Mouse (Mus musculus) neural tube, embryonic 12.5 days (tissue): ENCODE results near the gene Abcc4. TPM values are rescaled to one million over a fixed set of nuclear protein-coding genes. Genes with fewer than 3 reads are reported as not detected.
"Not testable (repeated sequence)": the region's sequence is repeated elsewhere in the genome, so short reads cannot be mapped to it uniquely, and the experiment has no call there.

Experiments used
- ATAC-seq: fragments of 200-750 bp; cut with Nextera tagmentation; 2 replicates; pipeline ENCODE4 v1.8.0; 2017; ENCODE audit warnings: low read depth, mild to moderate bottlenecking, moderate TSS enrichment, moderate library complexity; ENCODE audit not compliant: low FRiP score
- H3K27ac ChIP-seq: fragments of 300-500 bp; sonication (generic); 2 replicates; pipeline ENCODE4 v1.5.1; 2016
- H3K27me3 ChIP-seq: fragments of 300-500 bp; sonication (generic); replicated peaks from 2 replicates; pipeline ENCODE4 v1.6.1; 2016; ENCODE audit warnings: mild to moderate bottlenecking
- H3K36me3 ChIP-seq: fragments of 300-500 bp; sonication (generic); 2 replicates; pipeline ENCODE4 v1.6.1; 2016; ENCODE audit warnings: mild to moderate bottlenecking
- H3K4me1 ChIP-seq: fragments of 300-500 bp; sonication (generic); 2 replicates; pipeline ENCODE4 v1.6.1; 2016
- H3K4me2 ChIP-seq: fragments of 300-500 bp; sonication (generic); replicated peaks from 2 replicates; pipeline ENCODE4 v1.6.1; 2016; ENCODE audit warnings: mild to moderate bottlenecking
- H3K4me3 ChIP-seq: fragments of 300-500 bp; sonication (generic); 2 replicates; pipeline ENCODE4 v1.5.1; 2016
- H3K9ac ChIP-seq: fragments of 300-500 bp; sonication (generic); 2 replicates; pipeline ENCODE4 v1.6.1; 2016; ENCODE audit warnings: mild to moderate bottlenecking
- H3K9me3 ChIP-seq: fragments of 300-500 bp; sonication (generic); 2 replicates; pipeline ENCODE4 v1.6.1; 2016; ENCODE audit warnings: mild to moderate bottlenecking
- WGBS: fragments of 180-500 bp; shearing (Covaris S2); methylation state at CpG from one replicate; pipeline ENCODE4 v1.1.7; 2016; 5-methylcytosine and 5-hydroxymethylcytosine counted together
- polyA plus RNA-seq: library from polyadenylated mRNA; unstranded; fragments of >200 nt; fragmentation: Nextera tagmentation; extraction: Ambion mirVana; gene quantifications from 2 replicates; pipeline ENCODE4 v1.2.1, GENCODE M21; 2016

The Abcc4 gene
- polyA plus RNA-seq, 1 experiment from 2014 or later = 2.9 TPM

DNA sequence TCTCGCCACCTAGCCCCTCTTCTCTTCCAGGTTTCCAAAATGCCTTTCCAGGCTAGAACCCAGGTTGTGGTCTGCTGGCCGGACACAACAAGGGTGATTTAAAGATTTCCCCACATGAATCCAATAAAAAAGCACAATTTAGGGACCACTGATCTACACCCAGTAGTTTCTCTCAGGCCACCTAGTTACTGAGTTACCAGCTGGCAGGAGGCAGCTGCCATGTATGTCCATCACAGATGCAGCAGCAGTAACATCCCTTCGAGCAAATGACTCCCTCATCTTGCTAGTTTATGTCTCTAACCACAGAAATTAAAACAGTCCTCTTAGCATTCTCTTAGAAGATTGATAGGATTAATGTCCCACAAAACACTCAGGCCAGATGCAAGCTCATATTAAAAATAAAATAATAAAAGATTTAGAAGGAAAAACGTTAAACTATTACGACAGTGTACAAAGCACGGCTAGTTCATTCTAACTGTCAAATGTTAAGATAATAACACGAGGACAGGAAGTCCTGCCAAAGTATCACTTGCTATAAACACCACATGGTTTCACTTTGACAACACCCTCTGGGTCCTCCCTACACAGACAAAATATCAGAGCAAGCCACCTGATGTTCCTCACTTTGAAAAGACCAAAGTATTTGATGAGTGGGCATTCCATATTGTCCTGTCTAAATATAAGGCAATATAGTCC, 56.7 kb downstream of the Abcc4 start:
- 86% methylated on average over 7 of the region's 7 CpGs for WGBS
- no peak overlapping the region for H3K4me2 ChIP-seq
- H3K27me3 ChIP-seq = no peaks in the 10 kb centered on the region
- no peak for ATAC-seq
- no peaks in the 10 kb centered on the region for H3K9me3 ChIP-seq
- no peak overlapping the region for H3K27ac ChIP-seq
- no peaks in the 10 kb centered on the region for H3K36me3 ChIP-seq
- no peaks in the 10 kb centered on the region for H3K4me1 ChIP-seq
- H3K9ac ChIP-seq = no peak overlapping the region
- H3K4me3 ChIP-seq = no peak overlapping the region

DNA sequence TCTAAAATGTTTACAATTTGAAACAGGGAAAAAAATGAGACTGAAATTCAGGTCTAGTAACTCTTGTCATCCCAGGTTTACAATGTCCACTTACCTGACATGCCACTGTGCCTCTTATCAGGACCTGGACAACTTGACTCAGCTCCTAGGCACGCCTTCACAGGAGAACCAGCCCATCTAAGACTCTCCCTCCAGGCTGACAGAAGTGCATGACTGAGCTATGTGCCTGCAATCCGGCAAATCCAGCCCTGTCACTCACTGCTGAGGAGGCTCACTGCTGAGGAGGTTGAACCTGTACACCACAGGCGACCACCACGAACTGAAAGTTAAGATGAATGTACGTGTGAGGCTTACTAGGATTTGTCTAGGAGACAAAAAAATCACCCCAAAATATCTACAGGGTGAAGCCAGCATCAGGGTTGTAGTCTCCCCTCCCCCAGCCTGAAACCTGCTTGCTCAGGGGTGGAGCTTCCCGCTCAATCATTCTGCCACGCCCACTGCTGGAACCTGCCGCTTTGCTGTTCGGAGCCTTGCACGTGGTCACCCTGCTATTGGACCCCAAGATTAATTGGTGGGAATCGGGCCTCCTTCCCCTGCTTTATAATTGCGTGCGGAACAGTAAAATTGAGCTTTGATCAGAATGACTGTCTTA, 63.0 kb downstream of the Abcc4 start:
- H3K27me3 ChIP-seq, H3K36me3 ChIP-seq, H3K9ac ChIP-seq, H3K27ac ChIP-seq, H3K4me2 ChIP-seq, H3K4me1 ChIP-seq, ATAC-seq, H3K4me3 ChIP-seq, H3K9me3 ChIP-seq: not testable (repeated sequence)
- 85% methylated on average over 13 of the region's 13 CpGs for WGBS

DNA sequence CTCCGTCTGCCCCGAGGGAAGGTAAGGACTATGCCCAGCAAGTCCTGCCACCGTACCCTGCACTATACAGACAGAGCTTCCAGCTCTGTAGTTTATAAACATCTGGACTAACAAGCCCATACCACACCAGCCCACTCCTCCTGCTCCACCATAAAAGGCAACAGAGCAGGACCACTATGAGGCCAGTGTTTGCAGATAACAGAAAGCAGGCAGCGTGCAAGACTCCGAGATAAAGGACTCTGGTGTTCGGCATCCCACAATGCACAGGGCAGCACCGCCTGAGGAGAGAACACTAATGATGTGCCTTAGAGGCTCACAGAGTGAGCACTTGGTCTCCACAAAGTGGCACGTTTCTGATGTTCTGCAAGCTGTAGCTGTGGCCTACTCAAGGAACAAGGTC, 63.9 kb downstream of the Abcc4 start:
- Histone ChIP-seq H3K4me3 (no peak overlapping the region), H3K27ac (no peak overlapping the region), H3K36me3 (no peaks in the 10 kb centered on the region), H3K4me2 (no peak overlapping the region), H3K4me1 (no peaks in the 10 kb centered on the region), H3K9ac (no peak overlapping the region), H3K9me3 (no peaks in the 10 kb centered on the region), H3K27me3 (no peaks in the 10 kb centered on the region)
- ATAC-seq = no peak
- 91% methylated on average over 8 of the region's 8 CpGs for WGBS

DNA sequence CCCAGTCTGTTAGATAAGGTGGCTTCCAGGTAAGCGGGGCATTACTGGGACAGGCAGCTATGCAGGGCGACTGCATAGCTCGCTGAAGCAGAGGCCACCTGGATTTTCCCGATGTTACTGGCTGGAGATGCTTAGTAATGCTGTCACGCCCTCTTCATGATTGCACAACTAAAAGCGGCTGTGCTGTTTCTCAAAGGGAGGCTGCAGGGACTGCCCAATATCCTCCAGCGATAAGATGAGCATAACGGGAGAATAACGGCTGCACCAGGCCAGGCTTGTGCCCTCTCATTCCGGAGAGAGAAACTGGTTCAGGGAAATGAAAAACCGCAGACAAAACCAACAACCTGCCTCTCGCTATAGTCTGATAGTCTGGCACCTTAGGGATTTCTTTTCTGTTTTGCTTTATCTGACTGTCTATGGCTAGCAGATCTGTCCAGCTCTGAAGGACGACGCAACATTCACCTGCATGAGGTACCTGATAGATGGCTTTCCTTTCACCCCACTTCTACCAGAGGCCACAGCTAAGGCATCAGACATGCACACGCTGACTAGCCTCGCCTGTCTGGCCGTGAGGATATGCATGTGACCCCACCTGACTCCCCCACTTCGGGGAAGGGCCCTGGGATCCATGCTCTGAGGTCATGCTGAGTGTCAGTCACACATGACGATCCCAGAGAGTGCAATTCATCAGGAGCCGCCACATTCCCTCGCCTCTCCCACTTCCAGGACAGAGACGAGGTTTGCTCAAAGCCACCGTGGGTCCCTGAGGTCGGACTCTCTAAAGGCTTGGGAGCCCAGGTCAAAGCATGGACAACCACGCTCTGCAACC, 67.4 kb downstream of the Abcc4 start:
- peaks cover 7% of the 10 kb centered on the region; the same call in 1 of the 2 replicates for H3K4me1 ChIP-seq
- no peaks in the 10 kb centered on the region for H3K27me3 ChIP-seq
- H3K36me3 ChIP-seq = no peaks in the 10 kb centered on the region
- no peak overlapping the region for H3K4me3 ChIP-seq
- H3K9ac ChIP-seq = no peak overlapping the region
- no peak overlapping the region for H3K4me2 ChIP-seq
- H3K27ac ChIP-seq = no peak overlapping the region
- 80% methylated on average over 25 of the region's 25 CpGs for WGBS
- no peak for ATAC-seq
- no peaks in the 10 kb centered on the region for H3K9me3 ChIP-seq

DNA sequence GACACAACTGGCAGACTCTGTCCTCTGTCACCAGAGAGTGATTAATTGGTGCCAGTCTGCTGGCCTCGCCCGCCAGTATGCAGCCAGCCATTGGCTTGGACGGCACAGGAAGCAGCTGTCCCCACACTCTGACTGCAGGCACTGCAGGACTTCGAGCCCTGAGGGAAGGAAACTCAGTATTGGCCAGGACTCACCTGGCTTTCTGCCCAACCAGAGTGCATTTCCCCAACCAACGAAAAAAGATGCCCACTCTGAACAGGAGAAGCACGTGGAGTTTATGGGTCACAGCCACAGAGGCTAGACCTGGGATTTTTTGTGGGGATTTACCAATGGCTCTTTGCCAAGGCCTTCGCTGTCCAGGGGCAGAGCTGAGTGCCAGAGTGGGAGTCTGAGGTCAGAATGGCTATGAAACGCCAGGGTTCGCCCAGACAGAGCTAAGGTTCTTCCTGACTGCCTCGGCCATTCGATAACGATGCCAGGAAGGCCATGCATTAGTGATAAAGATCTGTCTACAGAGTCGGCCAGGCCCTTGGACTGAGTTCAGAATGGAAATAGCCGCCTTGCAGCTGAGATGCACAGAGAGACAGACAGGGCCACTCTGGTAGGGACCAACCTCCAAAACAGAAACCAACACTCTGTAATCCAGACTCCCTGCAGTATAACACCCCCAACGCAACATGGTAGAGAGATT, 70.4 kb downstream of the Abcc4 start:
- Histone ChIP-seq H3K27me3 (no peaks in the 10 kb centered on the region), H3K36me3 (no peaks in the 10 kb centered on the region), H3K9me3 (no peaks in the 10 kb centered on the region), H3K9ac (no peak overlapping the region), H3K4me2 (no peak overlapping the region), H3K4me3 (no peak overlapping the region), H3K27ac (no peak overlapping the region), H3K4me1 (peaks cover 7% of the 10 kb centered on the region; the same call in 1 of the 2 replicates)
- WGBS = 72% methylated on average over 15 of the region's 15 CpGs
- peak; percentile 64; the same call in 1 of the 2 replicates for ATAC-seq

DNA sequence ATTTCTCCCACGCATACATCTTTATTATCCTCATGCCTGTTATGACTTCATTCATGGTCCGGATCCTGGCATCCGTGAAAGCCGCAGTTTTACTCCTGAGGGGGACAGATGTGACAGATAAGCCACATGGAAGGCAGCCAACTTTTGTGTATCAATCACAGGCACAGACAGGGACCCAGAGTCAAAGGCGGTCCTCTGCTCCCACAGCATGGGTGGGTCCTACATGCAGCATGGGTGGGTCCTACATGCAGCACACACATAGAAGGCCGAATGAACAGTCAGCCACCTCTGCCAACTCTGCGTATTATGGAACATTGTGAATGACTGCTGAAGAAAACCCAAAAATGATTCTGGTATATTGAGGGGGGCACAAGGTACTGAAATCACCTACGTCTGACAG, 76.4 kb downstream of the Abcc4 start:
- H3K27ac ChIP-seq = no peak overlapping the region
- ATAC-seq = no peak
- no peaks in the 10 kb centered on the region for H3K36me3 ChIP-seq
- no peak overlapping the region for H3K4me3 ChIP-seq
- H3K27me3 ChIP-seq = no peaks in the 10 kb centered on the region
- no peak overlapping the region for H3K4me2 ChIP-seq
- WGBS = 76% methylated on average over 8 of the region's 8 CpGs
- H3K9me3 ChIP-seq = no peaks in the 10 kb centered on the region
- no peaks in the 10 kb centered on the region for H3K4me1 ChIP-seq
- H3K9ac ChIP-seq = no peak overlapping the region

DNA sequence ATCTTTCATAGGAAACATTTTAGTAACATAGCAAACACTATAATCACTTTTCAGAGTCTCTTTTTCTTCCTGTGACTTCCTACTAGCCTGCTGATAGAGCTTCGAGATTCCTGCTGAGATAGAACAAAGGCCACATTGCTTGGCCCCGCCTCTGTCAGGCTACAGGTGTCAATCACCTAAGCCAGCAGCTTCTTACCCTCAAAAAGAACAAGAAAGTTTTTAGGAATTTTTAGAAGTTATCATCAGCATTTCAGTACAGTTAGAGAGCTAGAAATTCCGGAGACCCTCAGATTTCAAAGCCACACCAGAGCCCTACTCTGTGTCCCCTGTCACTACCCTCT, 84.6 kb downstream of the Abcc4 start:
- no peak overlapping the region for H3K4me2 ChIP-seq
- H3K9me3 ChIP-seq = no peaks in the 10 kb centered on the region
- no peaks in the 10 kb centered on the region for H3K27me3 ChIP-seq
- no peak for ATAC-seq
- WGBS = 55% methylated on average over 3 of the region's 3 CpGs
- no peaks in the 10 kb centered on the region for H3K4me1 ChIP-seq
- H3K27ac ChIP-seq = no peak overlapping the region
- no peak overlapping the region for H3K9ac ChIP-seq
- no peaks in the 10 kb centered on the region for H3K36me3 ChIP-seq
- no peak overlapping the region for H3K4me3 ChIP-seq

DNA sequence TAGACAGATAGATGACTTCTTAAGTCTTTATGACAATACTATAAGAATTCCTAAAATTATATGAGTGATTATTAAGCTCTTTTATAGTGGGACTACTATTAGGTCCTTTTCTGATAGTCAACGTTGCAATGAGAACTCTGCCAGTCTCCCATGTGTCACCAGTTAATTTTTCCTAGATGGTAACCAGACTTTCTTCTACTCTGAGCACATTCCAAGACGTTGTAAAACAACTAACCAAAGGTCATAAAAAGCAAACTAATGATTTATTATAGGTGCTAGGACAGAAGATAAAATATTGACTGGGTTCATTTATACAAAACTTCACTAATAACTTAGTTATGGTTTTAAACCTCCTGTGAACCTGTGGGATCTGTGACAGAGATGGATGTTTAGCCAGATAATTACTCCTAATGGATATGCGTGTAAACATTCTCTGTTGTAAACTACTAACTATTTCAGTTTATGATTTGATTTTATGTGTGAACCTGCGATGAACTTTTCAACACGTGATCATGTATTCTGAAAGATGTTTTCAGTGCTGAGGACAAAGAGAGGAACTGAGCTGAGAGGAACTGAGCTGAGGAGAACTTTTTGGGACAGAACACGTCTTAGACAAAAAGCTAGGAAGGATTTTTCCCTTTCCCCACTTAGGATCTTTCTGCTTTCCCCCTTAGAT, 85.1 kb downstream of the Abcc4 start:
- H3K4me2 ChIP-seq = no peak overlapping the region
- H3K9me3 ChIP-seq = no peaks in the 10 kb centered on the region
- H3K27ac ChIP-seq = no peak overlapping the region
- H3K27me3 ChIP-seq = no peaks in the 10 kb centered on the region
- WGBS = 71% methylated on average over 6 of the region's 6 CpGs
- ATAC-seq = no peak
- H3K36me3 ChIP-seq = no peaks in the 10 kb centered on the region
- no peak overlapping the region for H3K9ac ChIP-seq
- H3K4me3 ChIP-seq = no peak overlapping the region
- no peaks in the 10 kb centered on the region for H3K4me1 ChIP-seq

DNA sequence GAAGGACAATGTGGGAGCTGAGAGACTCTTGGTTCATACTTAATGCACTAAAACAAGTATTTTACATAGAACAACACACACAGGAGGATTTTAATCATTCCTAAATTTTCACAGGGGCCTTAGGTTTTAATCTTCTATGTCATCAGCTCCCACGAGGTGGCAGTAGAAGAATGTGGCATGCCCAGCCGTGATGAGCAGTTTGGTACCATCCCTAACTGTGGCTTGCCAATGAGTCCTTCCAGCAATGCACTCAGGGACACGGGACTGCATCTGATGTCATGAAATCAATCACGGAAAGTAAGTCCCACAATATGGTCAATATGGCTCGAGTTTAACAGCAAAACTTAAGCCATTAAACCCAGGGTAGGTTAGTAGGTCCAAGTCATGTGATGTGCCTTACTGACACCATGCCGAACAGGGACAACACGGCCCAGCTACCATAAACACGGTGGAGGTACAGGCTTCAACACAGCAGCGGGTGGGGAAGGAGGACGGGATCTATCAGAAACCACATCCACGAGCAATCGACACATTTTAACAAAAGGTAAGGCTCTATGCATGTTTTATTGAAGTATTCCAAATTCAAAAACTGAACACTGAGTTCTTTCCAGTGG, 89.2 kb downstream of the Abcc4 start:
- no peaks in the 10 kb centered on the region for H3K36me3 ChIP-seq
- WGBS = 73% methylated on average over 12 of the region's 12 CpGs
- 0 out of 2 replicates have a peak, but pooled peaks have one; percentile 44 for ATAC-seq
- H3K9me3 ChIP-seq = no peaks in the 10 kb centered on the region
- no peak overlapping the region for H3K4me2 ChIP-seq
- H3K4me1 ChIP-seq = no peaks in the 10 kb centered on the region
- H3K4me3 ChIP-seq = no peak overlapping the region
- no peak overlapping the region for H3K9ac ChIP-seq
- H3K27me3 ChIP-seq = no peaks in the 10 kb centered on the region
- H3K27ac ChIP-seq = no peak overlapping the region

DNA sequence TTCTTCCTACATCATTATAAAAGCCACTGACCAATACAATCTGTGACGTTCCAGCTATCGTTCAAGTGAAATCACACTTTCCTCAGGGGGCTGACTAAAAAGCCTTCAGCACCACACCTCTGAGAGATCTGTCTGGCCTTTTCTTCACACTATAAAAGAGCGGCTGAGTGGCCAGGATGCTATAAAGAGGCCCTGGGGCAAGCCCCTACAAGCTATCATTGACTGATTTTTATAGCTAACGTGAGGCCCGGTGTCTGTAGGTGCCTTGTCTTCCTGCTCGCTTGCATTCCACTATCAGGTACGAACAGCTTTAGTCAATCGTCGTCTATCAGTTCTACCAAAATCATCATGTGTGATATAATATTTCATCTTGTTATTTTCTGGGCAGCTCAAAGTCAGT, 92.3 kb downstream of the Abcc4 start:
- 31% methylated on average over 9 of the region's 9 CpGs for WGBS
- H3K4me3 ChIP-seq = no peak overlapping the region
- no peak for ATAC-seq
- no peaks in the 10 kb centered on the region for H3K4me1 ChIP-seq
- no peaks in the 10 kb centered on the region for H3K36me3 ChIP-seq
- H3K9ac ChIP-seq = no peak overlapping the region
- H3K27ac ChIP-seq = no peak overlapping the region
- no peak overlapping the region for H3K4me2 ChIP-seq
- no peaks in the 10 kb centered on the region for H3K9me3 ChIP-seq
- no peaks in the 10 kb centered on the region for H3K27me3 ChIP-seq

DNA sequence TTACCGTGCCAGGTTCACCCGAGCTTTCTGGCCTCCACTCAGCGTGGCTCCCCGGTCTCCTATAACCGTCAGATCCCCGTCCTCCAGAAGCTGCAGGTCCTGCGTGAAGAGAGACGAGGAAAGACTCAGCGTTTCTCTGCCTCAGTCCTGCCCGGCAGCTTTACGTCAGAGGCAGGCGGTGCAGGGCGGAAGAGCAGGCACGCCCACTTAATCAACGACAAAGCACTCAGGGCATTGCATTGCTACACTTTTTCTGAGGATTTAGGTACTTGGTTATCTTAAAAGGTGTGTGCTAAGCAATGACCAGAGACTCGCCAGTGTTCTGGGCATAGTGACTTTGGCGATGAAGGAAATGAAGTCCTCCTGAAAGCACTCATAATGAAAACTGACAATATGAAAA, 94.3 kb downstream of the Abcc4 start:
- 76% methylated on average over 17 of the region's 17 CpGs for WGBS
- Histone ChIP-seq H3K9ac (no peak overlapping the region), H3K36me3 (no peaks in the 10 kb centered on the region), H3K27ac (no peak overlapping the region), H3K4me1 (no peaks in the 10 kb centered on the region), H3K27me3 (no peaks in the 10 kb centered on the region), H3K4me2 (no peak overlapping the region), H3K4me3 (no peak overlapping the region), H3K9me3 (no peaks in the 10 kb centered on the region)
- ATAC-seq = no peak
